Mouse (Mus musculus): ENCODE measurements at regions not wholly inside any gene's neighbourhood (a gene's known extent, or its start where the extent isn't known, plus 50 kb on each side); places are given as distances from the start of the nearest gene placed in this dataset.

- Histone ChIP-seq H3K4me2 (ENCODE audit: low read depth) (no peak overlapping the region), H3K4me3 (no peak overlapping the region)
- no peak for TF ChIP-seq POLR2A (IDR thresholded peaks at IDR 0.05; ENCODE audit: insufficient read length, low read depth)
Measured at GRCm38 (mm10) chr10:19091110-19091509, 75.7 kb upstream of the Tnfaip3 start.

GRCm38 (mm10) chr10:19086995-19087394 lies 71.5 kb upstream of the Tnfaip3 start:
- TF ChIP-seq TCF3 (IDR thresholded peaks at IDR 0.05; ENCODE audit: insufficient read length, low read depth) (no peak), CEBPB (IDR thresholded peaks at IDR 0.05; ENCODE audit: insufficient read depth, poor library complexity, severe bottlenecking) (no peak), POLR2A (IDR thresholded peaks at IDR 0.05; ENCODE audit: insufficient read length, low read depth) (no peak), REST (IDR thresholded peaks at IDR 0.05; ENCODE audit: insufficient read depth, insufficient read length) (no peak), MAX (IDR thresholded peaks at IDR 0.05; ENCODE audit: low read depth) (no peak), MYOD1 (IDR thresholded peaks at IDR 0.05; ENCODE audit: control insufficient read depth in 1 of 3, insufficient read length in 2 of 3, low read depth in 2 of 3) (no peak)
- Histone ChIP-seq H3K27me3 (ENCODE audit: control insufficient read depth, insufficient read depth, insufficient read length) (no peaks in the 10 kb centered on the region), H3K36me3 (ENCODE audit: control insufficient read depth, insufficient read depth) (no peaks in the 10 kb centered on the region), H3K79me2 (ENCODE audit: control insufficient read depth, insufficient read depth) (no peaks in the 10 kb centered on the region), H3K4me3 (no peak overlapping the region), H3K4me2 (ENCODE audit: low read depth) (no peak overlapping the region), H3ac (ENCODE audit: control insufficient read depth, insufficient read length) (no peak overlapping the region)

More at GRCm38 (mm10) chr10:19091110-19091509, 75.7 kb upstream of the Tnfaip3 start:
- H3ac ChIP-seq (ENCODE audit: control insufficient read depth, insufficient read length) = no peak overlapping the region
- no peaks in the 10 kb centered on the region for H3K79me2 ChIP-seq (ENCODE audit: control insufficient read depth, insufficient read depth)
- no peaks in the 10 kb centered on the region for H3K27me3 ChIP-seq (ENCODE audit: control insufficient read depth, insufficient read depth, insufficient read length)
- H3K36me3 ChIP-seq (ENCODE audit: control insufficient read depth, insufficient read depth) = no peaks in the 10 kb centered on the region

GRCm38 (mm10) chr10:19082136-19082535 lies 66.7 kb upstream of the Tnfaip3 start:
- Histone ChIP-seq H3ac (ENCODE audit: control insufficient read depth, insufficient read length) (no peak overlapping the region), H3K4me2 (ENCODE audit: low read depth) (no peak overlapping the region), H3K36me3 (ENCODE audit: control insufficient read depth, insufficient read depth) (no peaks in the 10 kb centered on the region), H3K4me3 (no peak overlapping the region), H3K79me2 (ENCODE audit: control insufficient read depth, insufficient read depth) (no peaks in the 10 kb centered on the region), H3K27me3 (ENCODE audit: control insufficient read depth, insufficient read depth, insufficient read length) (no peaks in the 10 kb centered on the region)
- 0 out of 2 replicates have a peak, but pooled peaks have one; percentile 15 for TF ChIP-seq CEBPB (IDR thresholded peaks at IDR 0.05; ENCODE audit: insufficient read depth, poor library complexity, severe bottlenecking)
- TF ChIP-seq SRF (IDR thresholded peaks at IDR 0.05; ENCODE audit: control insufficient read depth, insufficient read length, low read depth) = no peak
- no peak for TF ChIP-seq POLR2A (IDR thresholded peaks at IDR 0.05; ENCODE audit: insufficient read length, low read depth)
- TF ChIP-seq MAX (IDR thresholded peaks at IDR 0.05; ENCODE audit: low read depth) = no peak
- no peak for TF ChIP-seq POLR2AphosphoS2 (IDR thresholded peaks at IDR 0.05; ENCODE audit: insufficient read length, low read depth)
- TF ChIP-seq USF1 (IDR thresholded peaks at IDR 0.05; ENCODE audit: low read depth) = no peak
- TF ChIP-seq TCF3 (IDR thresholded peaks at IDR 0.05; ENCODE audit: insufficient read length, low read depth) = no peak
- TF ChIP-seq MYOG (IDR thresholded peaks at IDR 0.05; ENCODE audit: control insufficient read depth in 1 of 3, insufficient read depth in 1 of 3, insufficient read length in 2 of 3, low read depth in 2 of 3) = no peak
- no peak for TF ChIP-seq E2F4 (IDR thresholded peaks at IDR 0.05; ENCODE audit: insufficient read depth)

DNA sequence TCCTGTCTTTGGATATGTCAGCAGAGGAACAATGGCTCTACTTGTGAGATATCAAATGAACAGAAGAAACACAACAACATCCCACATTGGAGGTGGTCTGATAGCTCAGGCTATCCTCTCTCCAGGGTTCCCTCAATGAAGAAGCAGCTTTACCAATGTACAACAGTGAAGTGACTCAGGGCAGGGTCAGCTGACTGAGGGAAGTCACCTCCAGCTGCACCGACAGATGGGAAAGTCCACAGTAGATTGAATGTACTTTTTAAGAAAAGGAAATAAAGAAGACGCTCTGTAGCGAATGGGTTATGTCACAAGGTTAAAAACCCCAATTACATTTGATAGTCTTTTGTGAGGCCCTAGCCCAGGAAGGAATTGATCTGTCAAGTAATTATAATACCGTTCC lies 62.6 kb upstream of the Tnfaip3 start:
- no peak overlapping the region for H3K4me3 ChIP-seq
- H3ac ChIP-seq (ENCODE audit: control insufficient read depth, insufficient read length) = no peak overlapping the region
- H3K36me3 ChIP-seq (ENCODE audit: control insufficient read depth, insufficient read depth) = no peaks in the 10 kb centered on the region
- TF ChIP-seq CEBPB (IDR thresholded peaks at IDR 0.05; ENCODE audit: insufficient read depth, poor library complexity, severe bottlenecking) (no peak), MYOD1 (IDR thresholded peaks at IDR 0.05; ENCODE audit: control insufficient read depth in 1 of 3, insufficient read length in 2 of 3, low read depth in 2 of 3) (no peak), USF1 (IDR thresholded peaks at IDR 0.05; ENCODE audit: low read depth) (no peak), SRF (IDR thresholded peaks at IDR 0.05; ENCODE audit: control insufficient read depth, insufficient read length, low read depth) (no peak), E2F4 (IDR thresholded peaks at IDR 0.05; ENCODE audit: insufficient read depth) (no peak), POLR2A (IDR thresholded peaks at IDR 0.05; ENCODE audit: insufficient read length, low read depth) (no peak), REST (IDR thresholded peaks at IDR 0.05; ENCODE audit: insufficient read depth, insufficient read length) (no peak), POLR2AphosphoS2 (IDR thresholded peaks at IDR 0.05; ENCODE audit: insufficient read length, low read depth) (no peak)
- no peaks in the 10 kb centered on the region for H3K27me3 ChIP-seq (ENCODE audit: control insufficient read depth, insufficient read depth, insufficient read length)
- H3K79me2 ChIP-seq (ENCODE audit: control insufficient read depth, insufficient read depth) = no peaks in the 10 kb centered on the region
- H3K4me2 ChIP-seq (ENCODE audit: low read depth) = no peak overlapping the region

DNA sequence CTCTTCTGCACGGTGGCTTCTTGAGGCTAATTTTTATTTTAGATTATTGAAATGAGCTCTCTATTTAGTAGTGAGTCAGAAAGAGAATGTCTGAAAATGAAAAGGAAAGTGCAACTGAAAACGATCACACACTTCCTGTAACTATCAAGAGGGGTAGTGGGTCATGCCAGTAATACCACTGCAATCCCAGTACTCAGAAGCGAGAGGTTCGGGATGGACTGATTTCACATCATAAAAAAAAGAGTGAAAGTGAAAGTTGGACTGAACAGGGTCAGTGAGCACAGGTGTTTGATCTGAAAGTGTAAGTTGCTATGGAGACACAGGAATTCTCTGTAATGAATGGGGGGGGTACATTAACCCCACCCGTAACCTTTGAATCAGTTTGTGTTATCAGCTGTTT lies 52.9 kb upstream of the Tnfaip3 start:
- TF ChIP-seq POLR2A (IDR thresholded peaks at IDR 0.05; ENCODE audit: insufficient read length, low read depth) (no peak), MAX (IDR thresholded peaks at IDR 0.05; ENCODE audit: low read depth) (no peak), MYOD1 (IDR thresholded peaks at IDR 0.05; ENCODE audit: control insufficient read depth in 1 of 3, insufficient read length in 2 of 3, low read depth in 2 of 3) (no peak), TCF12 (IDR thresholded peaks at IDR 0.05; ENCODE audit: insufficient read depth, poor library complexity, severe bottlenecking) (no peak), POLR2AphosphoS2 (IDR thresholded peaks at IDR 0.05; ENCODE audit: insufficient read length, low read depth) (no peak), MYOG (IDR thresholded peaks at IDR 0.05; ENCODE audit: control insufficient read depth in 1 of 3, insufficient read depth in 1 of 3, insufficient read length in 2 of 3, low read depth in 2 of 3) (no peak), E2F4 (IDR thresholded peaks at IDR 0.05; ENCODE audit: insufficient read depth) (no peak), TCF3 (IDR thresholded peaks at IDR 0.05; ENCODE audit: insufficient read length, low read depth) (no peak)
- no peak overlapping the region for H3K4me3 ChIP-seq
- no peaks in the 10 kb centered on the region for H3K79me2 ChIP-seq (ENCODE audit: control insufficient read depth, insufficient read depth)
- H3K36me3 ChIP-seq (ENCODE audit: control insufficient read depth, insufficient read depth) = no peaks in the 10 kb centered on the region
- no peak overlapping the region for H3K4me2 ChIP-seq (ENCODE audit: low read depth)
- H3ac ChIP-seq (ENCODE audit: control insufficient read depth, insufficient read length) = no peak overlapping the region
- H3K27me3 ChIP-seq (ENCODE audit: control insufficient read depth, insufficient read depth, insufficient read length) = no peaks in the 10 kb centered on the region
